Mouse (Mus musculus) left cerebral cortex, adult 2 months (tissue): Measurements from ENCODE around the gene Smim11. TPM values are rescaled to one million over a fixed set of nuclear protein-coding genes. Genes with fewer than 3 reads are reported as not detected.
A peak's percentile ranks its signal among the peaks of the same experiment; 100 is the strongest.

Source experiments
- DNase-seq, 2 experiments: peaks; one replicate each; pipeline ENCODE4 v3.0.0; 2021 to 2022; ENCODE audit warnings: low spot score in 2 of 2, mixed read lengths in 1 of 2; ENCODE audit errors: extremely low spot score in 1 of 2
- H3K27ac ChIP-seq: fragments of 200-600 bp; 2 replicates; pipeline ENCODE4 v1.8.1; 2022
- H3K4me3 ChIP-seq: fragments of 200-600 bp; 2 replicates; pipeline ENCODE4 v1.8.1; 2022
- CTCF ChIP-seq: fragments of 200-600 bp; IDR thresholded peaks from 2 replicates; pipeline ENCODE4 v1.8.1; 2022; ENCODE audit warnings: antibody characterized with exemption, mild to moderate bottlenecking, moderate library complexity
- intact Hi-C: fragments of 180-260 bp; cut with DNase I; formaldehyde crosslinking; loops from one replicate; pipeline ENCODE4 v1.15.1; 2025
- long read RNA-seq, 2 experiments: library from polyadenylated mRNA; stranded (forward); transcript quantifications; one replicate each; pipeline ENCODE4 v2.0.0; 2021; ENCODE audit warnings: borderline mapping rate in 2 of 2
- total RNA-seq, 2 experiments: library from RNA; stranded (reverse); gene quantifications; 2 replicates each; pipeline ENCODE4 v1.2.3; 2021

Smim11 gene
- 10 to 100 TPM; 15.2 to 20.8 TPM for total RNA-seq
- long read RNA-seq, experiment 1, transcript Smim11-201 (4 exons, 517 nt), result major isoform, 15 of 17 reads
- long read RNA-seq, experiment 1, partial matches to known transcripts, result 1 of 17 reads
- long read RNA-seq, experiment 1, other reads (novel, unspliced or antisense), result 1 of 17 reads
- long read RNA-seq, experiment 2, transcript Smim11-201 (4 exons, 517 nt), result major isoform, 15 of 16 reads
- long read RNA-seq, experiment 2, partial matches to known transcripts, result 0 of 16 reads
- long read RNA-seq, experiment 2, other reads (novel, unspliced or antisense), result 1 of 16 reads

- Histone ChIP-seq H3K27ac (peak within 1 kb of the TSS; percentile 87), H3K4me3 (peak within 1 kb of the TSS; percentile 68)
- peak; percentile 94 for DNase-seq
- TF ChIP-seq CTCF, result no peak; the same call in 1 of the 2 replicates
- intact Hi-C loops, result loop anchor here (5.0 to 10.0 kb wide), 2 partner anchors 369 to 576 kb away; partner anchors contain the start of genes Cryzl1 and Itsn1
Measured at GRCm38 (mm10) chr16:92300649-92301411, at the start of gene Smim11. Smim11 (plus strand) TSS chr16:92301286.

- intact Hi-C loops, result no loop called here
- DNase-seq, result no peak
- TF ChIP-seq CTCF, result no peak
- Histone ChIP-seq H3K27ac (no peak overlapping the region), H3K4me3 (no peak overlapping the region)
Measured at GRCm38 (mm10) chr16:92254316-92254715, 46.8 kb upstream of the Smim11 start.

- Histone ChIP-seq H3K27ac (no peak overlapping the region), H3K4me3 (no peak overlapping the region)
- DNase-seq, result no peak
- intact Hi-C loops, result no loop called here
- TF ChIP-seq CTCF, result no peak
Measured at GRCm38 (mm10) chr16:92267861-92268260, 33.2 kb upstream of the Smim11 start.

GRCm38 (mm10) chr16:92274516-92274915 lies 26.6 kb upstream of the Smim11 start:
- intact Hi-C loops, result no loop called here
- Histone ChIP-seq H3K27ac (no peak overlapping the region), H3K4me3 (no peak overlapping the region)
- DNase-seq, result no peak
- no peak for TF ChIP-seq CTCF

- H3K4me3 ChIP-seq, result no peak overlapping the region
- no peak for TF ChIP-seq CTCF
- H3K27ac ChIP-seq, result no peak overlapping the region
- no peak for DNase-seq
- intact Hi-C loops, result no loop called here
Measured at GRCm38 (mm10) chr16:92275526-92275925, 25.6 kb upstream of the Smim11 start.

GRCm38 (mm10) chr16:92282671-92283070 lies 18.4 kb upstream of the Smim11 start:
- intact Hi-C loops, result no loop called here
- TF ChIP-seq CTCF, result no peak
- no peak overlapping the region for H3K4me3 ChIP-seq
- DNase-seq, result no peak
- no peak overlapping the region for H3K27ac ChIP-seq

- Histone ChIP-seq H3K27ac (no peak overlapping the region), H3K4me3 (no peak overlapping the region)
- intact Hi-C loops, result no loop called here
- no peak for TF ChIP-seq CTCF
- DNase-seq, result no peak
Measured at GRCm38 (mm10) chr16:92285068-92285467, 16.0 kb upstream of the Smim11 start.

- intact Hi-C loops, result loop anchor here (1.0 kb wide), 2 partner anchors 228 to 350 kb away; partner anchors contain the start of genes Gm49711, Mrps6 and Slc5a3
- Histone ChIP-seq H3K27ac (no peak overlapping the region), H3K4me3 (no peak overlapping the region)
- peak; percentile 93 for TF ChIP-seq CTCF
- DNase-seq, result peak; percentile 83 to 90
Measured at GRCm38 (mm10) chr16:92286609-92287008, 14.5 kb upstream of the Smim11 start.

GRCm38 (mm10) chr16:92288778-92289177 lies 12.3 kb upstream of the Smim11 start:
- H3K4me3 ChIP-seq, result no peak overlapping the region
- no peak overlapping the region for H3K27ac ChIP-seq
- TF ChIP-seq CTCF, result peak; percentile 41
- no peak for DNase-seq
- intact Hi-C loops, result no loop called here

GRCm38 (mm10) chr16:92290045-92290444 lies 11.0 kb upstream of the Smim11 start:
- TF ChIP-seq CTCF, result no peak
- no peak for DNase-seq
- intact Hi-C loops, result no loop called here
- Histone ChIP-seq H3K4me3 (no peak overlapping the region), H3K27ac (no peak overlapping the region)

GRCm38 (mm10) chr16:92292101-92292500 lies 9.0 kb upstream of the Smim11 start, which contains the start of gene Kcne2:
Kcne2 (plus strand) TSS chr16:92292389.
- no peak for DNase-seq
- intact Hi-C loops, result no loop called here
- Histone ChIP-seq H3K27ac (no peak within 1 kb of the TSS), H3K4me3 (no peak within 1 kb of the TSS)
- TF ChIP-seq CTCF, result no peak

GRCm38 (mm10) chr16:92294267-92294970 lies 6.7 kb upstream of the Smim11 start:
- Histone ChIP-seq H3K27ac (no peak overlapping the region), H3K4me3 (no peak overlapping the region)
- TF ChIP-seq CTCF, result no peak
- intact Hi-C loops, result no loop called here
- no peak for DNase-seq
